Mouse (Mus musculus): Measurements from ENCODE around the gene Hnrnpul1. TPM values are rescaled to one million over a fixed set of nuclear protein-coding genes. Genes with fewer than 3 reads are reported as not detected.

Gene Hnrnpul1
- polyA plus RNA-seq, 1 experiment from 2014 or later: 68.4 TPM

DNA sequence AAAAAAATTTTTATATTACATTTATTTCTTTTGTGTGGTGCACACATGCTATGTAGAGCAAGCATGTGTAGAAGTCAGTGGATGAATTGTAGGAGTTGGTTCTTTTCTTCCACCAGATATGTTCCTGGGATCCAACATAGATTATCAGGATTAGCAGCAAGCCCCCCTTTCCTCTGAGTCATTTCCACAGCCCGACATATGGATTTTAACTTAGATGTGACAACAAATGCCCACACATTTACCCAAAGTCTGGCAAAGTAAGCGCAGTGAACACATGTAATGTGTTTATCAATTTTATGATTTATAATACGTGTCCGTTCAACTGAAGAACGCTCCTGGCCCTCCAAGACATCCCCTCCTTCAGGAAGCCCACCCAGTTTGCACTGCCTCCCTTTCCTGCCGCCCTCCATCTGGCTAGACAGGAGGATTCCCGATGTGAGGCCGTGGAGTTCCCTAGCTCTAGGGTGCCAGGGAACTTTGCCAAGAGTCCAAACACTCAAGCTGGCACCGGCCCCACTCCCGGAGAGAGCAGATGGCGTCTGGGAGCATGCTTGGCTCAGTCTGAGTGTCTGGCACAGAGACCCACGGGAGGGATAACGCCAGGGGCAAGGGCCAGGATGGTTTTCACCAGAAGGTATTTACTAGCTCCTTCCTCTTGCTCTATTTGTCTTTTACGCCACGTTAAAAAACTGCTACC is 78.3 kb downstream of the Hnrnpul1 start:
- H3K27ac ChIP-seq (ENCODE audit: low read depth): no peak overlapping the region
- ATAC-seq (replicated peaks; ENCODE audit: low FRiP score, low TSS enrichment, low read depth) (no peak), DNase-seq (ENCODE audit: low spot score) (no peak)
- peaks cover 29% of the 10 kb centered on the region for H3K27me3 ChIP-seq (replicated peaks; ENCODE audit: control insufficient read depth, insufficient read depth, low read length)
- no peak overlapping the region for H3K4me3 ChIP-seq (ENCODE audit: low read depth, low read length)
- no peaks in the 10 kb centered on the region for H3K9me3 ChIP-seq (ENCODE audit: control insufficient read depth, low read length)
- H3K36me3 ChIP-seq (ENCODE audit: control insufficient read depth, insufficient read depth, low read length): no peaks in the 10 kb centered on the region
- no peak overlapping the region for H3K4me2 ChIP-seq (ENCODE audit: low read length)
- WGBS: 66% methylated on average over 15 of the region's 15 CpGs
- H3K9ac ChIP-seq (ENCODE audit: low read length): no peak overlapping the region
- peaks cover 14% of the 10 kb centered on the region; the same call in 1 of the 2 replicates for H3K4me1 ChIP-seq (replicated peaks; ENCODE audit: control insufficient read depth, insufficient read depth, low read length)

DNA sequence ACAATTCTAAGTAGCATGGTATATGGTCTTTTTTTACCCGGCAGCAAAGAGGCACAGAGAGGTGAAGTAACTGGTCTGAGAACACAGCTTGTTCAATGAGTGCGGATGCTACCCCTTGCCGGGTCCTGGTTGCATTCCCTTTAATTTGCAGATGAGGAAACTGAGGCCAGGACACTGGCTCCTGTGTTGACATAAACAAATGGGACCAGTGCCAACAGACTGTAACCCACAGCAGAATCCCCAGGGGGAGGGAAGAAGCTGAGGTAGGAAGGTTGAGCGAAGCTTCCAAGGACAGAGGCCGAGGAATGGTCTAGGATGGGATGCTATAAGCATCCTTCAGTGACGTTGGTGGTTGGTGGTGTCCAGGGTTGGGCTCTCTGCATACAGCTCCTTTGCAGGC is 79.2 kb downstream of the Hnrnpul1 start:
- H3K27ac ChIP-seq (ENCODE audit: low read depth): no peak overlapping the region
- H3K9me3 ChIP-seq (ENCODE audit: control insufficient read depth, low read length): no peaks in the 10 kb centered on the region
- no peak overlapping the region for H3K9ac ChIP-seq (ENCODE audit: low read length)
- DNase-seq (ENCODE audit: low spot score) (no peak), ATAC-seq (replicated peaks; ENCODE audit: low FRiP score, low TSS enrichment, low read depth) (0 out of 2 replicates have a peak, but pooled peaks have one; percentile 9)
- peaks cover 12% of the 10 kb centered on the region; the same call in 1 of the 2 replicates for H3K4me1 ChIP-seq (replicated peaks; ENCODE audit: control insufficient read depth, insufficient read depth, low read length)
- 0 out of 2 replicates have a peak overlapping the region, but pooled peaks have one; percentile 27 for H3K4me3 ChIP-seq (ENCODE audit: low read depth, low read length)
- WGBS: 46% methylated on average over 6 of the region's 6 CpGs
- peaks cover 29% of the 10 kb centered on the region for H3K27me3 ChIP-seq (replicated peaks; ENCODE audit: control insufficient read depth, insufficient read depth, low read length)
- H3K4me2 ChIP-seq (ENCODE audit: low read length): peak overlapping the region; percentile 56
- H3K36me3 ChIP-seq (ENCODE audit: control insufficient read depth, insufficient read depth, low read length): no peaks in the 10 kb centered on the region

DNA sequence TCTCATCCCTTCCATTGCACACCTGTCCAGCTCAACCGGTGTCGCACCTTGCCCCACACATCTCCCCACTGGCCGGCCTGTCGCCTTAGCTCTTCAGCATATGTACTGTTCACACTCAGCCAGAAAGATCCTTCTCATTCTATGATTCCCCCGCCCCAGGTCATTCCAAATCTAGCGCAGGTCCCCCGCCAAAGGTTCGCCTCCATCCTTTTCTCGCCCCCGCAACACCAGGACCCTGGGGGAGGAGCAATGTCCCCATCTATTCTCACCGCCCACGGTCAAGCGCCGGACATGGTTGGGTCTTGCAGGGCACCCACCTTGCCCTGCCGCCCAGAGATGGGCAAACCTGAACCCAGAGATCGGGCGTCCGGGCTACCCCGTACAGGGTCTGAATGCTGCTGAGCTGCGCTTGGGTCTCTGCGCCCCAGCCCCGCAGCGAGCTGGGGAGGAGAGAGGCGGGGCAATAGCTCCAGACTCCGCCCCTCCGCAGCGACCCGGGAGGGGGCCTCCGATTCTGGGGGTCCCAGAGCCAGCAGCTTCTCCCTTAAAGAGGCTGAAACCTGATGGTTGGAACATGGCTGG is 79.7 kb downstream of the Hnrnpul1 start, which contains the start of gene Tmem91:
Tmem91 (minus strand) TSS at position 448 of the 582 bp plus-strand sequence.
- no peaks in the 10 kb centered on the region for H3K9me3 ChIP-seq (ENCODE audit: control insufficient read depth, low read length)
- H3K27ac ChIP-seq (ENCODE audit: low read depth): no peak within 1 kb of the TSS
- H3K4me1 ChIP-seq (replicated peaks; ENCODE audit: control insufficient read depth, insufficient read depth, low read length): peaks cover 7% of the 10 kb centered on the region; the same call in 1 of the 2 replicates
- DNase-seq (ENCODE audit: low spot score): no peak
- peak within 1 kb of the TSS; percentile 56 for H3K4me2 ChIP-seq (ENCODE audit: low read length)
- peaks cover 29% of the 10 kb centered on the region for H3K27me3 ChIP-seq (replicated peaks; ENCODE audit: control insufficient read depth, insufficient read depth, low read length)
- WGBS: 2% methylated on average over 28 of the region's 29 CpGs
- peak within 1 kb of the TSS; percentile 27 for H3K4me3 ChIP-seq (ENCODE audit: low read depth, low read length)
- peak within 1 kb of the TSS; percentile 29 for H3K9ac ChIP-seq (ENCODE audit: low read length)
- no peaks in the 10 kb centered on the region for H3K36me3 ChIP-seq (ENCODE audit: control insufficient read depth, insufficient read depth, low read length)
- ATAC-seq (replicated peaks; ENCODE audit: low FRiP score, low TSS enrichment, low read depth): peak; percentile 17; the same call in 1 of the 2 replicates

DNA sequence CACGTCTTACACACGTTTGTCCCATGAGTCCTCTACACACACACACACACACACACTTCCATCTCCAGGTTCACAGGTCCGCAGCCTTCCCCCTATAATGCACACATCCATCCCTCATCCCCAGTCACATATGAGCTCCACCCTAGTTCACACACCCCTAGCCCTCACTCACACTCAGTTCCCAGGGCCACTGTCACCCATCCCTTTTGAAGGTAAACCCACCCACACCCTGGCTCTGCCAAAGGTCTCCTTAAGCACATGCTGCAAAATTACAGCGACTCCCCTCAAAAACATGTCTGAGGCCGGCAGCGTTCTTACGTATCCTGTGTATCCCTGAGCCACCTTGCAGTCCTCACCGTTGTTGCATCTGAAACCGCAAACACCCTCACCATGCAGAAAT is 80.3 kb downstream of the Hnrnpul1 start:
- peak overlapping the region; percentile 27; the same call in 1 of the 2 replicates for H3K4me3 ChIP-seq (ENCODE audit: low read depth, low read length)
- ATAC-seq (replicated peaks; ENCODE audit: low FRiP score, low TSS enrichment, low read depth): no peak
- H3K4me1 ChIP-seq (replicated peaks; ENCODE audit: control insufficient read depth, insufficient read depth, low read length): 0 out of 2 replicates have a peak, but pooled peaks cover 6% of the 10 kb centered on the region
- H3K4me2 ChIP-seq (ENCODE audit: low read length): peak overlapping the region; percentile 56; the same call in 1 of the 2 replicates
- H3K9me3 ChIP-seq (ENCODE audit: control insufficient read depth, low read length): no peaks in the 10 kb centered on the region
- H3K27ac ChIP-seq (ENCODE audit: low read depth): no peak overlapping the region
- WGBS: 24% methylated on average over 9 of the region's 9 CpGs
- no peaks in the 10 kb centered on the region for H3K36me3 ChIP-seq (ENCODE audit: control insufficient read depth, insufficient read depth, low read length)
- DNase-seq (ENCODE audit: low spot score): no peak
- peaks cover 29% of the 10 kb centered on the region for H3K27me3 ChIP-seq (replicated peaks; ENCODE audit: control insufficient read depth, insufficient read depth, low read length)
- H3K9ac ChIP-seq (ENCODE audit: low read length): no peak overlapping the region

DNA sequence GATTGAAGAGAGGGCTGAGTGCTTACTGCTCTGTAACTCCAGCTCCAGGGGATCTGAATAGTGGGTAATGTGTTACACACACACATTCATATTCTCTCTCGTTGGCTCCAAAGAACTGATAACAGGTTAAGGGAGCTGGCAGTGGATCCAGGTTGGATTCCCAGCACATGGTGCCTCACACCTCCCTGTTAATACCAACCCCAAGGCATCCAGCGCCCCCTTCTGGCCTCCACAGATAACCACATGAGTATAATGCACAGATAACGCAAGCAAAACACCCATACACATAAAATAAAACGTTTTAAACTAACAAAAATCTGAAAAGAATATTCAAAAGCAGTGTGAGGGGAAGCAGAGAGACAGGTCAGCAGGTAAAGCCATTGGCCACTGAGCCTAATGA is 82.1 kb downstream of the Hnrnpul1 start:
- H3K4me3 ChIP-seq (ENCODE audit: low read depth, low read length): no peak overlapping the region

DNA sequence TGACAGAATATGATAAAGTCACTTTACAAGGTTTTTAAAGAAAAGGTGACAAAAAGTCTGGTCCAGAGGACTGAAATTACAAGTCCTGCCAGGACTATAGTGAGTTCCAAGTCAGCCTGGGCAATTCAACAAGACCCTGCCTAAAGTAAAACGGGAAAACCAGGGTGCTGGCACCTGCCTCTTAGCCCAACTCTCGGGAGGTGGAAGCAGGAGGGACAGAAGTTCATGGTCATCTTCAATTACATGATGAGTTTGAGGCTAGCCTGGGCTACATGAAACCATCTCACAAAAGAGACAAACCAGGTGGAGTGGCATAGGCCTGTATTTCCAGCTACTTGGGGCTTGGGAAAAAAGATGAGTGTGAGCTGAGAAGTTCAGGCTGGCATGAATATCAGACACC is 82.9 kb downstream of the Hnrnpul1 start:
- Histone ChIP-seq H3K9me3 (ENCODE audit: control insufficient read depth, low read length) (no peaks in the 10 kb centered on the region), H3K9ac (ENCODE audit: low read length) (no peak overlapping the region), H3K36me3 (ENCODE audit: control insufficient read depth, insufficient read depth, low read length) (peaks cover 17% of the 10 kb centered on the region), H3K27ac (ENCODE audit: low read depth) (no peak overlapping the region), H3K27me3 (replicated peaks; ENCODE audit: control insufficient read depth, insufficient read depth, low read length) (peaks cover 29% of the 10 kb centered on the region), H3K4me2 (ENCODE audit: low read length) (no peak overlapping the region), H3K4me1 (replicated peaks; ENCODE audit: control insufficient read depth, insufficient read depth, low read length) (0 out of 2 replicates have a peak, but pooled peaks cover 6% of the 10 kb centered on the region), H3K4me3 (ENCODE audit: low read depth, low read length) (no peak overlapping the region)
- 60% methylated on average over 2 of the region's 2 CpGs for WGBS
- ATAC-seq (replicated peaks; ENCODE audit: low FRiP score, low TSS enrichment, low read depth) (no peak), DNase-seq (ENCODE audit: low spot score) (no peak)

More for the DNA sequence above, 82.1 kb downstream of the Hnrnpul1 start:
- 54% methylated on average over 4 of the region's 4 CpGs for WGBS
- no peak overlapping the region for H3K9ac ChIP-seq (ENCODE audit: low read length)
- 0 out of 2 replicates have a peak, but pooled peaks cover 6% of the 10 kb centered on the region for H3K4me1 ChIP-seq (replicated peaks; ENCODE audit: control insufficient read depth, insufficient read depth, low read length)
- peaks cover 10% of the 10 kb centered on the region for H3K36me3 ChIP-seq (ENCODE audit: control insufficient read depth, insufficient read depth, low read length)
- ATAC-seq (replicated peaks; ENCODE audit: low FRiP score, low TSS enrichment, low read depth) (no peak), DNase-seq (ENCODE audit: low spot score) (no peak)
- no peak overlapping the region for H3K27ac ChIP-seq (ENCODE audit: low read depth)
- no peak overlapping the region for H3K4me2 ChIP-seq (ENCODE audit: low read length)
- peaks cover 29% of the 10 kb centered on the region for H3K27me3 ChIP-seq (replicated peaks; ENCODE audit: control insufficient read depth, insufficient read depth, low read length)
- no peaks in the 10 kb centered on the region for H3K9me3 ChIP-seq (ENCODE audit: control insufficient read depth, low read length)

Other genes with a start within 250 kb of the Hnrnpul1 start
- 0.08 TPM in 1 of 2 replicates, not detected in the other for gene Ceacam2, start 214.9 kb downstream of the Hnrnpul1 start, polyA plus RNA-seq (2014; fragmentation: Nextera tagmentation; extraction: Ambion mirVana)
- 0.60 and 1.1 TPM in 2 replicates for gene Erich4, start 138.9 kb downstream of the Hnrnpul1 start, polyA plus RNA-seq (2014; fragmentation: Nextera tagmentation; extraction: Ambion mirVana)
- 40.9 and 43.4 TPM in 2 replicates for gene Dmac2, start 135.3 kb downstream of the Hnrnpul1 start, polyA plus RNA-seq (2014; fragmentation: Nextera tagmentation; extraction: Ambion mirVana)
- gene B3gnt8, start 128.1 kb downstream of the Hnrnpul1 start, polyA plus RNA-seq (2014; fragmentation: Nextera tagmentation; extraction: Ambion mirVana): 3.9 and 5.4 TPM in 2 replicates
- gene Bckdha, start 95.8 kb downstream of the Hnrnpul1 start, polyA plus RNA-seq (2014; fragmentation: Nextera tagmentation; extraction: Ambion mirVana): 44.1 and 48.7 TPM in 2 replicates
- gene Exosc5, start 95.6 kb downstream of the Hnrnpul1 start, polyA plus RNA-seq (2014; fragmentation: Nextera tagmentation; extraction: Ambion mirVana): 93.8 and 98.4 TPM in 2 replicates
- gene Tmem91, start 79.6 kb downstream of the Hnrnpul1 start, polyA plus RNA-seq (2014; fragmentation: Nextera tagmentation; extraction: Ambion mirVana): 2.2 and 2.6 TPM in 2 replicates
- 27.2 and 32.0 TPM in 2 replicates for gene B9d2, start 74.0 kb downstream of the Hnrnpul1 start, polyA plus RNA-seq (2014; fragmentation: Nextera tagmentation; extraction: Ambion mirVana)
- gene Tgfb1, start 67.8 kb downstream of the Hnrnpul1 start, polyA plus RNA-seq (2014; fragmentation: Nextera tagmentation; extraction: Ambion mirVana): 2.4 and 3.2 TPM in 2 replicates
- 27.0 and 27.4 TPM in 2 replicates for gene Ccdc97, start 35.7 kb downstream of the Hnrnpul1 start, polyA plus RNA-seq (2014; fragmentation: Nextera tagmentation; extraction: Ambion mirVana)
- gene Axl, start 33.9 kb upstream of the Hnrnpul1 start, polyA plus RNA-seq (2014; fragmentation: Nextera tagmentation; extraction: Ambion mirVana): 71.1 and 73.5 TPM in 2 replicates
- gene Cyp2s1, start 62.2 kb upstream of the Hnrnpul1 start, polyA plus RNA-seq (2014; fragmentation: Nextera tagmentation; extraction: Ambion mirVana): 30.6 and 34.6 TPM in 2 replicates
- gene Cyp2b10, start 142.9 kb upstream of the Hnrnpul1 start, polyA plus RNA-seq (2014; fragmentation: Nextera tagmentation; extraction: Ambion mirVana): not detected in 2 replicates